Mouse (Mus musculus): ENCODE data around the gene Mfap1b. TPM values are rescaled to one million over a fixed set of nuclear protein-coding genes. Genes with fewer than 3 reads are reported as not detected.
A peak's percentile ranks its signal among the peaks of the same experiment; 100 is the strongest.

Mfap1b gene
- polyA plus RNA-seq, 1 experiment from 2014 or later: 65.0 TPM

- peaks cover 51% of the 10 kb centered on the region for H3K36me3 ChIP-seq (replicated peaks; ENCODE audit: control insufficient read depth, insufficient read depth)
- 89% methylated on average over 3 of the region's 3 CpGs for whole genome bisulfite sequencing
- ATAC-seq (ENCODE audit: low FRiP score): no peak
Observed at GRCm38 (mm10) chr2:121418476-121418875, 55.4 kb downstream of the Mfap1b start.

GRCm38 (mm10) chr2:121416356-121416755, 57.5 kb downstream of the Mfap1b start:
- H3K4me1 ChIP-seq (replicated peaks; ENCODE audit: control insufficient read depth, insufficient read depth, low read length): peaks cover 26% of the 10 kb centered on the region
- no peak for ATAC-seq (ENCODE audit: low FRiP score)

More at GRCm38 (mm10) chr2:121418476-121418875, 55.4 kb downstream of the Mfap1b start:
- H3K27ac ChIP-seq: no peak overlapping the region
- no peak overlapping the region for H3K4me3 ChIP-seq (replicated peaks; ENCODE audit: low read length)
- no peaks in the 10 kb centered on the region for H3K9me3 ChIP-seq (ENCODE audit: control insufficient read depth, low read length)
- DNase-seq (ENCODE audit: low spot score): no peak
- H3K27me3 ChIP-seq (ENCODE audit: control insufficient read depth, insufficient read depth, low read length): no peaks in the 10 kb centered on the region
- H3K4me2 ChIP-seq (replicated peaks): no peak overlapping the region
- no peak overlapping the region for H3K9ac ChIP-seq
- H3K4me1 ChIP-seq (replicated peaks; ENCODE audit: control insufficient read depth, insufficient read depth, low read length): peaks cover 21% of the 10 kb centered on the region

GRCm38 (mm10) chr2:121415591-121415990, 58.3 kb downstream of the Mfap1b start:
- Histone ChIP-seq H3K4me2 (replicated peaks) (peak overlapping the region; percentile 62), H3K9ac (peak overlapping the region; percentile 99), H3K4me1 (replicated peaks; ENCODE audit: control insufficient read depth, insufficient read depth, low read length) (peaks cover 26% of the 10 kb centered on the region), H3K36me3 (replicated peaks; ENCODE audit: control insufficient read depth, insufficient read depth) (peaks cover 26% of the 10 kb centered on the region), H3K4me3 (replicated peaks; ENCODE audit: low read length) (peak overlapping the region; percentile 99), H3K27ac (no peak overlapping the region), H3K9me3 (ENCODE audit: control insufficient read depth, low read length) (no peaks in the 10 kb centered on the region), H3K27me3 (ENCODE audit: control insufficient read depth, insufficient read depth, low read length) (no peaks in the 10 kb centered on the region)
- no peak for DNase-seq (ENCODE audit: low spot score)
- 90% methylated on average over 3 of the region's 3 CpGs for WGBS
- ATAC-seq (ENCODE audit: low FRiP score): no peak

More at GRCm38 (mm10) chr2:121416356-121416755, 57.5 kb downstream of the Mfap1b start:
- Histone ChIP-seq H3K4me3 (replicated peaks; ENCODE audit: low read length) (no peak overlapping the region), H3K9me3 (ENCODE audit: control insufficient read depth, low read length) (no peaks in the 10 kb centered on the region), H3K36me3 (replicated peaks; ENCODE audit: control insufficient read depth, insufficient read depth) (peaks cover 31% of the 10 kb centered on the region), H3K4me2 (replicated peaks) (peak overlapping the region; percentile 62; the same call in 1 of the 2 replicates), H3K27ac (no peak overlapping the region), H3K27me3 (ENCODE audit: control insufficient read depth, insufficient read depth, low read length) (no peaks in the 10 kb centered on the region), H3K9ac (no peak overlapping the region)
- WGBS: 92% methylated on average over 6 of the region's 6 CpGs
- no peak for DNase-seq (ENCODE audit: low spot score)

- Histone ChIP-seq H3K4me1 (replicated peaks; ENCODE audit: control insufficient read depth, insufficient read depth, low read length) (peaks cover 26% of the 10 kb centered on the region), H3K9ac (peak overlapping the region; percentile 99), H3K4me2 (replicated peaks) (peak overlapping the region; percentile 62), H3K36me3 (replicated peaks; ENCODE audit: control insufficient read depth, insufficient read depth) (peaks cover 26% of the 10 kb centered on the region), H3K27ac (no peak overlapping the region), H3K27me3 (ENCODE audit: control insufficient read depth, insufficient read depth, low read length) (no peaks in the 10 kb centered on the region), H3K9me3 (ENCODE audit: control insufficient read depth, low read length) (no peaks in the 10 kb centered on the region), H3K4me3 (replicated peaks; ENCODE audit: low read length) (peak overlapping the region; percentile 99)
- ATAC-seq (ENCODE audit: low FRiP score) (no peak), DNase-seq (ENCODE audit: low spot score) (no peak)
- 63% methylated on average over 3 of the region's 3 CpGs for WGBS
Observed at GRCm38 (mm10) chr2:121415103-121415502, 58.8 kb downstream of the Mfap1b start.

GRCm38 (mm10) chr2:121414139-121414685, 59.7 kb downstream of the Mfap1b start:
- peak overlapping the region; percentile 98 for H3K27ac ChIP-seq
- no peaks in the 10 kb centered on the region for H3K9me3 ChIP-seq (ENCODE audit: control insufficient read depth, low read length)
- H3K9ac ChIP-seq: peak overlapping the region; percentile 99
- ATAC-seq (ENCODE audit: low FRiP score) (peak; percentile 46), DNase-seq (ENCODE audit: low spot score) (peak; percentile 27)
- H3K27me3 ChIP-seq (ENCODE audit: control insufficient read depth, insufficient read depth, low read length): no peaks in the 10 kb centered on the region
- under 1% methylated on average over 32 of the region's 32 CpGs for WGBS
- peak overlapping the region; percentile 62 for H3K4me2 ChIP-seq (replicated peaks)
- H3K4me1 ChIP-seq (replicated peaks; ENCODE audit: control insufficient read depth, insufficient read depth, low read length): peaks cover 26% of the 10 kb centered on the region
- H3K4me3 ChIP-seq (replicated peaks; ENCODE audit: low read length): peak overlapping the region; percentile 99
- peaks cover 23% of the 10 kb centered on the region for H3K36me3 ChIP-seq (replicated peaks; ENCODE audit: control insufficient read depth, insufficient read depth)

- under 1% methylated on average over 66 of the region's 68 CpGs for WGBS
- Histone ChIP-seq H3K27ac (peak within 1 kb of the TSS; percentile 98), H3K4me2 (replicated peaks) (peak within 1 kb of the TSS; percentile 62), H3K9ac (peak within 1 kb of the TSS; percentile 99), H3K27me3 (ENCODE audit: control insufficient read depth, insufficient read depth, low read length) (no peaks in the 10 kb centered on the region), H3K9me3 (ENCODE audit: control insufficient read depth, low read length) (no peaks in the 10 kb centered on the region), H3K4me1 (replicated peaks; ENCODE audit: control insufficient read depth, insufficient read depth, low read length) (peaks cover 26% of the 10 kb centered on the region), H3K36me3 (replicated peaks; ENCODE audit: control insufficient read depth, insufficient read depth) (peaks cover 18% of the 10 kb centered on the region), H3K4me3 (replicated peaks; ENCODE audit: low read length) (peak within 1 kb of the TSS; percentile 99)
- peak; percentile 95 for DNase-seq (ENCODE audit: low spot score)
- ATAC-seq (ENCODE audit: low FRiP score): peak; percentile 99
Observed at GRCm38 (mm10) chr2:121413387-121414042, 60.4 kb downstream of the Mfap1b start, which contains the start of the genes Pdia3 and Catsper2. TSS of gene Pdia3 (plus strand) at chr2:121413775. TSS of gene Catsper2 (minus strand) at chr2:121413792.

- Histone ChIP-seq H3K27ac (peak overlapping the region; percentile 98), H3K27me3 (ENCODE audit: control insufficient read depth, insufficient read depth, low read length) (no peaks in the 10 kb centered on the region), H3K9me3 (ENCODE audit: control insufficient read depth, low read length) (no peaks in the 10 kb centered on the region), H3K4me2 (replicated peaks) (peak overlapping the region; percentile 62), H3K4me1 (replicated peaks; ENCODE audit: control insufficient read depth, insufficient read depth, low read length) (peaks cover 26% of the 10 kb centered on the region), H3K9ac (peak overlapping the region; percentile 99), H3K36me3 (replicated peaks; ENCODE audit: control insufficient read depth, insufficient read depth) (peaks cover 12% of the 10 kb centered on the region), H3K4me3 (replicated peaks; ENCODE audit: low read length) (peak overlapping the region; percentile 99)
- DNase-seq (ENCODE audit: low spot score) (peak; percentile 49), ATAC-seq (ENCODE audit: low FRiP score) (no peak)
- 14% methylated on average over 4 of the region's 4 CpGs for WGBS
Observed at GRCm38 (mm10) chr2:121412843-121413386, 61.0 kb downstream of the Mfap1b start.

Small RNAs within 50 kb of the gene (microRNA-seq; reads per million reads assigned to microRNA genes)
- not detected for gene Gm22953

Other genes with a start within 250 kb of the Mfap1b start
- 165 and 170 TPM in 2 replicates for gene Trp53bp1, start 202.7 kb downstream of the Mfap1b start, polyA plus RNA-seq (2014; fragmentation: Nextera tagmentation; extraction: Ambion mirVana)
- 50.1 and 57.2 TPM in 2 replicates for gene Map1a, start 184.5 kb downstream of the Mfap1b start, polyA plus RNA-seq (2014; fragmentation: Nextera tagmentation; extraction: Ambion mirVana)
- gene Ppip5k1, start 118.7 kb downstream of the Mfap1b start, polyA plus RNA-seq (2014; fragmentation: Nextera tagmentation; extraction: Ambion mirVana): 18.6 and 19.3 TPM in 2 replicates
- 90.5 and 103 TPM in 2 replicates for gene Ckmt1, start 116.4 kb downstream of the Mfap1b start, polyA plus RNA-seq (2014; fragmentation: Nextera tagmentation; extraction: Ambion mirVana)
- gene Strc, start 86.9 kb downstream of the Mfap1b start, polyA plus RNA-seq (2014; fragmentation: Nextera tagmentation; extraction: Ambion mirVana): not detected in 2 replicates
- gene Pdia3, start 60.3 kb downstream of the Mfap1b start, polyA plus RNA-seq (2014; fragmentation: Nextera tagmentation; extraction: Ambion mirVana): 268 and 307 TPM in 2 replicates
- 2.9 and 3.1 TPM in 2 replicates for gene Catsper2, start 60.3 kb downstream of the Mfap1b start, polyA plus RNA-seq (2014; fragmentation: Nextera tagmentation; extraction: Ambion mirVana)
- gene Ell3, start 29.8 kb downstream of the Mfap1b start, polyA plus RNA-seq (2014; fragmentation: Nextera tagmentation; extraction: Ambion mirVana): 1.5 and 2.6 TPM in 2 replicates
- gene Serf2, start 24.9 kb downstream of the Mfap1b start, polyA plus RNA-seq (2014; fragmentation: Nextera tagmentation; extraction: Ambion mirVana): 315 and 365 TPM in 2 replicates
- 71.9 and 90.2 TPM in 2 replicates for gene Hypk, start 20.8 kb downstream of the Mfap1b start, polyA plus RNA-seq (2014; fragmentation: Nextera tagmentation; extraction: Ambion mirVana)
- gene Serinc4, start 17.3 kb downstream of the Mfap1b start, polyA plus RNA-seq (2014; fragmentation: Nextera tagmentation; extraction: Ambion mirVana): 0.68 and 0.96 TPM in 2 replicates
- 23.1 and 25.3 TPM in 2 replicates for gene Mfap1a, start 32.6 kb upstream of the Mfap1b start, polyA plus RNA-seq (2014; fragmentation: Nextera tagmentation; extraction: Ambion mirVana)
- 3.2 and 3.8 TPM in 2 replicates for gene Wdr76, start 32.7 kb upstream of the Mfap1b start, polyA plus RNA-seq (2014; fragmentation: Nextera tagmentation; extraction: Ambion mirVana)